Mouse (Mus musculus) cortical plate, adult 2 months (tissue): ENCODE results near the gene Susd4.

Experiments
- CTCF ChIP-seq: fragments of 200-500 bp; IDR thresholded peaks from 2 replicates; pipeline ENCODE4 v1.5.1; 2011; ENCODE audit warnings: mild to moderate bottlenecking, control low read depth, low read length; ENCODE audit not compliant: insufficient read depth; ENCODE audit errors: extremely low read depth
- POLR2A ChIP-seq: fragments of 200-500 bp; IDR thresholded peaks from 2 replicates; pipeline ENCODE4 v1.6.1; 2011; ENCODE audit warnings: mild to moderate bottlenecking, low read length, control low read depth; ENCODE audit not compliant: insufficient read depth; ENCODE audit errors: extremely low read depth

GRCm38 (mm10) chr1:182778225-182778624 lies 14.6 kb downstream of the Susd4 start:
- no peak for TF ChIP-seq POLR2A
- TF ChIP-seq CTCF, result no peak
